ENCODE assay signal across 19 mouse cellular contexts in genomic region chr5:113952519-113952918, GRCm38 (mm10). TPM values are rescaled to one million over a fixed set of nuclear protein-coding genes. Genes with fewer than 3 reads are reported as not detected.
DNase-seq lines count a peak whose midpoint lies in the region; ATAC-seq and TF ChIP-seq lines count a peak whose summit lies in the region.
"Had no signal": no experiment of that assay in that cellular context is flagged by ENCODE, and none has a peak within 500 bp of the region (broad histone marks: within the 10 kb centered on the region; RNA-seq: fewer than 3 reads in every experiment).

No protein-coding gene starts in this region.

- no peaks in the 10 kb centered on the region for H3K27me3 ChIP-seq in heart, embryonic 14.5 days (ENCODE audit: control insufficient read depth, insufficient read depth, low read length)
- H3K27me3 ChIP-seq in liver, embryonic 15.5 days: no peaks in the 10 kb centered on the region
- H3K27me3 ChIP-seq: forebrain, embryonic 12.5 days had no signal

- peak overlapping the region; percentile 60; the same call in 1 of the 2 replicates for H3K9ac ChIP-seq in heart, embryonic 14.5 days (ENCODE audit: low read length)
- H3K9ac ChIP-seq in liver, embryonic 15.5 days: peak overlapping the region; percentile 42
- H3K9ac ChIP-seq: forebrain, embryonic 12.5 days had no signal

- peak overlapping the region; percentile 66 to 79 for H3K27ac ChIP-seq in heart, embryonic 14.5 days (replicated peaks in 1 of 2; ENCODE audit: control insufficient read depth in 1 of 2, insufficient read depth in 1 of 2, low read depth in 2 of 2, low read length in 2 of 2)
- peak overlapping the region; percentile 93 for H3K27ac ChIP-seq in bone marrow macrophage, adult 2 months (ENCODE audit: insufficient read depth, low read depth, low read length)
- peak overlapping the region; percentile 77 for H3K27ac ChIP-seq in liver, embryonic 15.5 days (replicated peaks)
- H3K27ac ChIP-seq: forebrain, embryonic 12.5 days; gastrocnemius, adult 2 months; hindbrain, postnatal 0 days had no signal

- TF ChIP-seq POLR2A in bone marrow macrophage, adult 2 months (IDR thresholded peaks at IDR 0.05; ENCODE audit: borderline replicate concordance, low read depth, low read length): no peak

- H3K36me3 ChIP-seq in heart, embryonic 14.5 days (ENCODE audit: control insufficient read depth, insufficient read depth, low read length): peaks cover 75% of the 10 kb centered on the region
- peaks cover 98% of the 10 kb centered on the region for H3K36me3 ChIP-seq in liver, embryonic 15.5 days (replicated peaks)

- no peak for DNase-seq in heart, adult 8-10 months (ENCODE audit: low spot score)
- DNase-seq in 416B (ENCODE audit: low read depth): peak; percentile 99
- DNase-seq in urinary bladder, adult 2 months (ENCODE audit: low spot score): no peak
- DNase-seq in kidney, postnatal 10 days: no peak
- no peak for DNase-seq in left cerebral cortex, adult 8-10 months (ENCODE audit: low spot score in 2 of 2)
- DNase-seq: cerebellum, adult 2 months; embryo, embryonic 11 days; gastrocnemius, adult 2 months; lung, postnatal 14 days; right cerebral cortex, postnatal 14 days; thymus, postnatal 25 days had no signal

- H3K4me2 ChIP-seq in heart, embryonic 14.5 days (ENCODE audit: low read length): no peak overlapping the region
- H3K4me2 ChIP-seq in liver, embryonic 15.5 days: peak overlapping the region; percentile 54
- H3K4me2 ChIP-seq: forebrain, embryonic 12.5 days had no signal

- H3K4me1 ChIP-seq in heart, embryonic 14.5 days (ENCODE audit: control insufficient read depth in 2 of 2, insufficient read depth in 2 of 2, low read length in 2 of 2): peaks cover 22 to 41% of the 10 kb centered on the region in 2 experiments
- H3K4me1 ChIP-seq in bone marrow macrophage, adult 2 months (ENCODE audit: control insufficient read depth, insufficient read depth, low read length): peaks cover 32% of the 10 kb centered on the region
- H3K4me1 ChIP-seq in liver, embryonic 15.5 days (replicated peaks): peaks cover 32% of the 10 kb centered on the region
- H3K4me1 ChIP-seq: forebrain, embryonic 12.5 days had no signal

- no peak for ATAC-seq in heart, embryonic 14.5 days (ENCODE audit: insufficient number of reproducible peaks, insufficient read depth, low FRiP score, low read depth)
- ATAC-seq in liver, embryonic 15.5 days (ENCODE audit: insufficient read depth): no peak
- ATAC-seq: hindbrain, postnatal 0 days had no signal

- H3K9me3 ChIP-seq in heart, embryonic 14.5 days (ENCODE audit: control insufficient read depth, low read length): no peaks in the 10 kb centered on the region
- H3K9me3 ChIP-seq in liver, embryonic 15.5 days (replicated peaks): no peaks in the 10 kb centered on the region
- H3K9me3 ChIP-seq: forebrain, embryonic 12.5 days had no signal

- no peak overlapping the region for H3K4me3 ChIP-seq in heart, embryonic 14.5 days (ENCODE audit: control insufficient read depth in 1 of 2, insufficient read depth in 1 of 2, low read depth in 1 of 2, low read length in 2 of 2)
- no peak overlapping the region; the same call in 1 of the 2 replicates for H3K4me3 ChIP-seq in bone marrow macrophage, adult 2 months (ENCODE audit: insufficient read depth, low read length)
- H3K4me3 ChIP-seq in liver, embryonic 15.5 days (replicated peaks): no peak overlapping the region
- H3K4me3 ChIP-seq: forebrain, embryonic 12.5 days; gastrocnemius, adult 2 months had no signal

- 47% methylated on average over 10 of the region's 10 CpGs for WGBS in heart, embryonic 14.5 days
- WGBS in liver, embryonic 15.5 days (ENCODE audit: insufficient replicate concordance): 17% methylated on average over 10 of the region's 10 CpGs

- no peak for TF ChIP-seq CTCF in bone marrow macrophage, adult 2 months (IDR thresholded peaks at IDR 0.05; ENCODE audit: low read depth, low read length)

RNA-seq across cellular contexts. Expression of gene Ssh1, which starts 41.2 kb away (rescaled TPM):
- polyA plus RNA-seq in heart, embryonic 14.5 days (2014; fragmentation: Nextera tagmentation; extraction: Ambion mirVana): 15.1 and 16.4 TPM in 2 replicates
- total RNA-seq in heart, adult 8-10 months (2022): 10 to 100 TPM; 12.3 to 16.8 (median 13.4) TPM
- 15.3 and 18.5 TPM in 2 replicates for polyA plus RNA-seq in bone marrow macrophage, adult 2 months (2012; ENCODE audit: insufficient read depth, insufficient read length, missing spikeins)
- polyA plus RNA-seq in liver, embryonic 15.5 days (2015; fragmentation: Nextera tagmentation; extraction: Ambion mirVana): 6.6 and 7.4 TPM in 2 replicates
- 9.3 and 14.8 TPM in 2 replicates for polyA plus RNA-seq in urinary bladder, adult 2 months (2012; rRNA removed)
- 10 to 100 TPM; 25.6 to 29.5 (median 27.1) TPM for total RNA-seq in left cerebral cortex, adult 8-10 months (2022)

RNA-seq across cellular contexts. Expression of gene Coro1c, which starts 44.0 kb away (rescaled TPM):
- 84.9 and 88.2 TPM in 2 replicates for polyA plus RNA-seq in heart, embryonic 14.5 days (2014; fragmentation: Nextera tagmentation; extraction: Ambion mirVana)
- 10 to 100 TPM; 21.9 to 30.3 (median 23.7) TPM for total RNA-seq in heart, adult 8-10 months (2022)
- polyA plus RNA-seq in bone marrow macrophage, adult 2 months (2012; ENCODE audit: insufficient read depth, insufficient read length, missing spikeins): 156 and 194 TPM in 2 replicates
- polyA plus RNA-seq in liver, embryonic 15.5 days (2015; fragmentation: Nextera tagmentation; extraction: Ambion mirVana): 38.6 and 43.4 TPM in 2 replicates
- polyA plus RNA-seq in urinary bladder, adult 2 months (2012; rRNA removed): 116 and 159 TPM in 2 replicates
- total RNA-seq in left cerebral cortex, adult 8-10 months (2022): 10 to 100 TPM; 76.3 to 95.4 (median 86.2) TPM

RNA-seq across cellular contexts. Expression of gene Dao, which starts 51.0 kb away (rescaled TPM):
- polyA plus RNA-seq in heart, embryonic 14.5 days (2014; fragmentation: Nextera tagmentation; extraction: Ambion mirVana): not detected in 2 replicates
- total RNA-seq in heart, adult 8-10 months (2022): not detected
- polyA plus RNA-seq in bone marrow macrophage, adult 2 months (2012; ENCODE audit: insufficient read depth, insufficient read length, missing spikeins): not detected in 2 replicates
- polyA plus RNA-seq in liver, embryonic 15.5 days (2015; fragmentation: Nextera tagmentation; extraction: Ambion mirVana): not detected in 2 replicates
- 0.10 TPM in 1 of 2 replicates, not detected in the other for polyA plus RNA-seq in urinary bladder, adult 2 months (2012; rRNA removed)
- under 1 TPM in 1 of 4 experiments, not detected in 3; 0.30 TPM for total RNA-seq in left cerebral cortex, adult 8-10 months (2022)
- total RNA-seq: gastrocnemius, adult 2 months; left cerebral cortex, postnatal 36 days; monocyte, adult 5-6 weeks had no signal
- polyA plus RNA-seq: brain, embryonic 14.5 days; forebrain, embryonic 12.5 days had no signal
